Mouse (Mus musculus): ENCODE results near the gene Dnm3.

DNA sequence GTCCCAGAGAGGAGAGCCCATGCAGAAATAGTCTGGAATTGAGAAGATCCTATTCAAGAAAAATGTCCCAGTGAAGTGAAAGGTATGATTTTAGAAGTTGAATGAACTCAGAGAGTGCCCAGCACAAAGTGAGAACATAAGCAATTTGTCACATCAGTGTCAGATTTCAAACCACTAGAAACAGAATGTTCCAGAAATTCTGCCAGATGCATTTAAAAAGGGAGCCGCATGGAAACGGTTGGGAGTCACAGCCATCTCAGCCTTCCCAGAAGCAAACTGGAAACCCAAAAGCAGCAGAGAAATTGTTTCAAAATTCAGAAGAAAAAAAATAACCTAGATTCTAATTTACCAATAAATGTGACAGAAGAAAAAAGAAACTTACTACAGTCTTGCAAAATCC lies 154.7 kb downstream of the Dnm3 start:
- no peak for TF ChIP-seq CTCF (conservative IDR thresholded peaks at IDR 0.05; ENCODE audit: insufficient read depth, insufficient read length, low read depth, low read length)
- no peak for TF ChIP-seq POLR2A (IDR thresholded peaks at IDR 0.05; ENCODE audit: low read depth, low read length)

Data from kidney, adult 2 months (tissue).